Mouse (Mus musculus): ENCODE data around the gene Timm23. TPM values are rescaled to one million over a fixed set of nuclear protein-coding genes. Genes with fewer than 3 reads are reported as not detected.
"Not testable (repeated sequence)": the region's sequence is repeated elsewhere in the genome, so short reads cannot be mapped to it uniquely, and the experiment has no call there.

Timm23 gene
- total RNA-seq, 2 experiments from 2014 or later = 58.9 to 81.0 TPM

DNA sequence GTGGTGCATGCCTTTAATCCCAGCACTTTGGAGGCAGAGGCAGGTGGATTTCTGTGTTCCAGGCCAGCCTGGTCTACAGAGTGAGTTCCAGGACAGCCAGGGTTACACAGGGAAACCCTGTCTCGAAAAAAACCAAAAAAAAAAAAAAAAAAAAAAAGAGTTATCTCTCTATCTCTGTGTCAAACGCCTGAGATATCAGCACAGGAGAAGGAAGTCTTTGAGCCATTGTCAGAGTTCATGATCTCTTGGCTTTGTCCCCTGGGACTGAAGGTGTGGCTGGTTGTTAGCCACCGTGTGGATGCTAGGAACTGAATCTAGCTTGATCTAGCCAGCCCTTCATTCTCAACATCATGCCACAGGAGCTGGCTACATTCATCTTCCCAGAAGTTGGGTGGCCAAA is 65.2 kb downstream of the Timm23 start:
- intact Hi-C loops (cut with DNase I) = not testable (repeated sequence)

GRCm38 (mm10) chr14:32134293-32134692 is 67.4 kb downstream of the Timm23 start:
- no peak for DNase-seq
- intact Hi-C loops (cut with DNase I) = no loop called here

More for the DNA sequence above, 65.2 kb downstream of the Timm23 start:
- not testable (repeated sequence) for DNase-seq

GRCm38 (mm10) chr14:32131836-32132235 is 69.9 kb downstream of the Timm23 start:
- no peak for DNase-seq
- intact Hi-C loops (cut with DNase I) = no loop called here

Other genes with a start within 250 kb of the Timm23 start
- under 1 TPM; 0.74 to 0.78 TPM for gene Galnt15, start 172.9 kb downstream of the Timm23 start, total RNA-seq (2021)
- gene Oxnad1, start 116.5 kb downstream of the Timm23 start, total RNA-seq (2021) = 10 to 100 TPM; 17.8 to 19.9 TPM
- gene Dph3, start 116.2 kb downstream of the Timm23 start, total RNA-seq (2021) = 10 to 100 TPM; 41.4 to 45.5 TPM
- gene Msmb, start 59.9 kb downstream of the Timm23 start, total RNA-seq (2021) = not detected
- gene Ncoa4, start 42.0 kb downstream of the Timm23 start, total RNA-seq (2021) = 10 to 100 TPM; 99.3 to 99.7 TPM
- 10 to 100 TPM; 42.8 to 44.2 TPM for gene Parg, start 51 bp upstream of the Timm23 start, total RNA-seq (2021)
- 10 to 100 TPM; 35.3 to 40.3 TPM for gene Ogdhl, start 120.1 kb upstream of the Timm23 start, total RNA-seq (2021)
- not detected for gene 1700024G13Rik, start 186.5 kb upstream of the Timm23 start, total RNA-seq (2021)

Measured in left cerebral cortex, postnatal 4 days (tissue).